Mouse (Mus musculus) effector memory CD4-positive, alpha-beta T cell, adult 5 months (primary cell): ENCODE results near the gene Prkab2. TPM values are rescaled to one million over a fixed set of nuclear protein-coding genes. Genes with fewer than 3 reads are reported as not detected.

Experiments
- polyA plus RNA-seq: library from polyadenylated mRNA; unstranded; fragments of 100-300 nt; shearing (Covaris generic); gene quantifications from one replicate; pipeline ENCODE4 v1.2.1, GENCODE M21; 2017

The Prkab2 gene
- 5.3 TPM for polyA plus RNA-seq

DNA sequence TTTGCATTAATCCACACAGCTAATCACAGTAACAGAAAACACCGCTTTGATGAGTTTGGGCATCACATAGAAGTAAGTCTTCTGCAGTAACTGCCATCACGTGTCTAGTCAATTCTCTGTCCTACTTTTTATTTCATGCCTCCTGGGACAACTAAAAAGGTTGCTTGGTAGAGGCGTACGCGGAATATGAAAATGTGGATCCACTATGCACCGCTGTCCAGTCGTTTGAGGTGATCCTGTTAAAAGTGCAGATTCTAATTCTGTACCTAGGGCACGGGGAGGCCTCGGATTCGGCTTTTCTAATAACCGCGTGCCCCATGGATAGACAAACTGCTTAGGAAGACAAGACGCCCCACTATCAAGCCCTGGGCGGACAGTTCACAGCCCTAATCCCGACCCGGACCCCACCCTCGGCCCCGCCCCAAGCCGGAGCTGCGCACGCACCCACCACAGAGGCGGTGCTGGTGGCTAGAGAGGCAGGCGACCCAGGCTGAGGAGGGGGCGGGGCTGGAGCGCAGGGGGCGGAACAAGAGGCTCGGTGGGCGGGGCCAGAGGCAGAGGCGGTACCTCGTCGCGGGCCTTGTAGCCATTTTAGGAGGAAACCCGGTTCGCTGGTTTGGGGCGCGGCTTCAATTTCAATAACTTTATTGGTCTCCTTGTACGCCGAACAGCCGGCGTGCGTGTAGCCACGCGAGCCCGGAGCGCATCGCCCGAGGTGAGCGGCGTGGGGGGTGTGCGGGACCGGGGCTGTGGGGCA, at the start of gene Prkab2:
TSS of gene Prkab2 (plus strand) at position 539 of the 757 bp plus-strand sequence.

GRCm38 (mm10) chr3:97609845-97610410, 48.1 kb upstream of the Prkab2 start, which contains the start of gene Chd1l:
TSS of gene Chd1l (minus strand) at chr3:97610203.

DNA sequence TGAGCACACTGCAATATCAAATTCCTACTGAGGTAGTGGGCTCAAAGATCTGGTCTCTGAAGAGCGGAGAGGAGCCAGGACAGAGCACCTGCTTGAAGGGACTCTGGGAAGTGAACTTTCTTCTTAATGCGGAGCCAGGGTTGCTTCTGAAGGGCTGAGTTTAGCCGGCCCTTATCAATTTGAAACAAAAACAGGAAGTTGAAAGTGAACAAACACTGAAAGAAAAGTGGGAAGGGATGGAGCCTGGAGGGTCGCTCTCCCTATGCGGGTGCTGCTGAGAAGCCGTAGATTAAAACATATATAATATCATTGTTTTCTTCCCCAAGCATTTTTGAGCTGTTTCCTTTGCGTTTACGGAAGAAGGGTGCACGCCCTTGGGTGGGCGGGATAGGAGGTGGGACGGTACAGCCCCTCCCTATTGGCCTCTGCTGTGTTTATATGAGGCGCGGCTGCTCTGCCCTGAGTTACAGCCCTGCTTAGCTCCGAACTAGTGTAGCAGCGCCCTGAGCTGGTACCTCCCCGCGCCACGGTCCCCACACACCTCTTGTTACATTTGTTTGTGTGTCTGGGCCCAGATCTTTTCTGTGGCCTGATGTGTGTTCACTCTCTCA, 29.5 kb upstream of the Prkab2 start, which contains the start of gene Fmo5:
TSS of gene Fmo5 (plus strand) at position 414 of the 611 bp plus-strand sequence.

GRCm38 (mm10) chr3:97674644-97675110, 16.7 kb downstream of the Prkab2 start, which contains the start of gene Gm17651:
TSS of gene Gm17651 (minus strand) at chr3:97674694.

Other genes starting within 250 kb of the Prkab2 start
- gene Olfr1402, start 236.2 kb upstream of the Prkab2 start, polyA plus RNA-seq, result not detected
- 30.3 TPM for gene Chd1l, start 48.0 kb upstream of the Prkab2 start, polyA plus RNA-seq
- 6.4 TPM for gene Fmo5, start 29.4 kb upstream of the Prkab2 start, polyA plus RNA-seq
- not detected for gene Gm17651, start 16.5 kb downstream of the Prkab2 start, polyA plus RNA-seq
- gene Pde4dip, start 230.5 kb downstream of the Prkab2 start, polyA plus RNA-seq, result 20.7 TPM
- gene Sec22b, start 243.0 kb downstream of the Prkab2 start, polyA plus RNA-seq, result 78.1 TPM